Mouse (Mus musculus): ENCODE results near the gene Cyp26b1. TPM values are rescaled to one million over a fixed set of nuclear protein-coding genes. Genes with fewer than 3 reads are reported as not detected.

Gene Cyp26b1
- total and polyA plus RNA-seq, 3 experiments, result not detected

DNA sequence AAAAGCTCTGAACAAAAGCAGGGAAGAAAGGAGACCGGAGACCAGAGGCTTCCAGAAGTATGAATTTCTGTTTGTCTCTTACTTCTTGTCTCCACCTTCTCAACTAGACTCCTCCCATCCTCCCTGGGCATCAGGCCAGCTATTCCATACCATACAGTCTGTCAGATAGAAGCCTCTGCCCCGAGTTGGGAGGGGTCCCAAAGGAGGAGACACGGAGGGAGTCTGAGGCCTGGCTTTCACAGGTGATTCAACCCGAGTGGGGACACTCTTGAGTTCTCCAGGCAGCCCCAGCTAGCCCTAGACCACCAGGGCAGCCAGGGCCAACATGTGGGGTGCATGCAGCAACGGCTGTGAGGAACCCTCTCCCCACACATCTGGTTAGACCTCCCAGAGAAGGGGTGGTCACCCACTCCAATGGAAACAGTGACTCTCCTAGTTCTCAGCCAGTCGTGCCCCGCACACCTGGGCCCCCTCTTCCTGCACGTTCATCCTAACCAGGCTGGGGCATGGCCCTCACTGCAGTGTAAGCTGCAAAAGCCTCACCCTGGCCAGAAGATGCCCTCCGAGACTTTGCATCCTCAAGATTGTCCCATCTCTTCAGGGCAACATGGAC, 11.8 kb downstream of the Cyp26b1 start:
- Histone ChIP-seq H3K9ac (ENCODE audit: insufficient read depth, low read depth) (no peak overlapping the region), H3K4me1 (ENCODE audit: control insufficient read depth in 1 of 2, insufficient read depth in 2 of 2) (peaks cover 0 to 11% of the 10 kb centered on the region in 2 experiments; a peak in 2 of 4 replicates), H3K4me3 (replicated peaks in 1 of 3; ENCODE audit: low read depth in 2 of 3, low read length in 2 of 3, poor library complexity in 1 of 3) (no peak overlapping the region), H3K27ac (ENCODE audit: insufficient read depth, low read depth) (no peak overlapping the region), H3K36me3 (replicated peaks in 1 of 2; ENCODE audit: control insufficient read depth in 1 of 2, insufficient read depth in 1 of 2, low read length in 1 of 2) (no peaks in the 10 kb centered on the region), H3K79me2 (replicated peaks; ENCODE audit: control insufficient read depth, extremely low read depth, insufficient read depth, poor library complexity, severe bottlenecking) (no peaks in the 10 kb centered on the region), H3K9me3 (replicated peaks; ENCODE audit: low read length) (peaks cover 28% of the 10 kb centered on the region), H3K4me2 (ENCODE audit: insufficient read depth, low read depth, poor library complexity, severe bottlenecking) (no peak overlapping the region), H3K27me3 (replicated peaks) (peaks cover 83% of the 10 kb centered on the region)
- TF ChIP-seq TBP (conservative IDR thresholded peaks at IDR 0.05; ENCODE audit: low read depth, low read length) (no peak), MAX (IDR thresholded peaks at IDR 0.05; ENCODE audit: low read length) (no peak), MYC (IDR thresholded peaks at IDR 0.05; ENCODE audit: low read depth, low read length) (no peak), GABPA (IDR thresholded peaks at IDR 0.05; ENCODE audit: insufficient replicate concordance, low read depth, low read length) (no peak), BHLHE40 (IDR thresholded peaks at IDR 0.05; ENCODE audit: low read depth, low read length) (no peak), MAZ (IDR thresholded peaks at IDR 0.05; ENCODE audit: low read depth, low read length) (no peak), CHD1 (IDR thresholded peaks at IDR 0.05; ENCODE audit: low read depth, low read length) (no peak), UBTF (IDR thresholded peaks at IDR 0.05; ENCODE audit: low read depth, low read length) (no peak), POLR2AphosphoS2 (IDR thresholded peaks at IDR 0.05; ENCODE audit: low read depth, low read length) (no peak)
- dilution Hi-C loops (cut with MboI; ENCODE audit: extremely low pct_ligation_motif_present, extremely low pct_unique_long_range_greater_than_20kb, low sequenced_read_pairs), result no loop called here
- in situ Hi-C loops (cut with MboI; ENCODE audit: low pct_ligation_motif_present, low pct_unique_long_range_greater_than_20kb, low sequenced_read_pairs), result loop anchor here (10.0 to 25.0 kb wide), 3 partner anchors 170 to 487 kb away; no protein-coding TSS in a partner anchor
- DNase-seq (ENCODE audit: extremely low read depth), result no peak

DNA sequence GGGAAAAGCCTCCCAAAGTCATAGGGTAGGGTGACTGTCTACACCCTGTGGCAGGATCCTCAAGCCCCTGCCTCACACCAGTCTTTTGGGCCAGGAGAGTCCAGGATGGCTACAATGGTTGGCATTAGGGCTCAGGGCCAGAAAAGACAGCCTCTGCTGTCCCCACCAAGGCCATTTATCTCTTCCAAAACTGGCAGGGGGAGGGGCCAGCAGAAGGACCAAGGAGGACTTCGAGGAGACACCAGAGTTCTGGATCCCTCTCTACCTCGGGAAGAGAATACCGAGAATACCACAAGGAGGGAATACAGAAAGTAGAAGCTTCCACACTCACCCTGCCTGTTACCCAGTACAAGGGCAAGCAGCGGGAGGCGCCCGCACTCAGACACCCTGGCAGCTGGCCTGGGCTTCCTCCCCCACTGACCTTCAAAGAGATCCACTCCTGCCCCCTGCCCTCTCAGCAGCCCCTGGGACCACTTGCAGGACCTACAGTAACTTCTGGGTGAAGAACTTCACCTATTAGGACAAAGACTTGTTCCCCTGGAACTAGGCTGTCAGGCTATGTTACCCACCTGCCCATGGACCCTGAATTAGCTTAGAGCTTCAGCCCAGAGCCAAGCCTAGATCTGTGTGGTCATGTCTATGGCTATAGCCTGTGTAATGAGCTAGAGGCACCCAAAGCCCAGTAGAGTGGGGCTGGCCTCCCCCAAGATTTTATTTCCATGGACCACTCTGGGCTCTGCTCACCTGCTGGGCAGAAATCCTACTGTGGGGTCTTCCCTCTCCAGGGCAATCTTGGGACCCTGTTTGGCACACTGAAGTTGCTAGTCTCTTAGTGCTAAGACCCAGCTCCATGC, 12.5 kb downstream of the Cyp26b1 start:
- Histone ChIP-seq H3K9me3 (replicated peaks; ENCODE audit: low read length) (peaks cover 25% of the 10 kb centered on the region), H3K27ac (ENCODE audit: insufficient read depth, low read depth) (no peak overlapping the region), H3K36me3 (replicated peaks in 1 of 2; ENCODE audit: control insufficient read depth in 1 of 2, insufficient read depth in 1 of 2, low read length in 1 of 2) (no peaks in the 10 kb centered on the region), H3K4me3 (replicated peaks in 1 of 3; ENCODE audit: low read depth in 2 of 3, low read length in 2 of 3, poor library complexity in 1 of 3) (no peak overlapping the region), H3K4me1 (ENCODE audit: control insufficient read depth in 1 of 2, insufficient read depth in 2 of 2) (peaks cover 0 to 11% of the 10 kb centered on the region in 2 experiments; a peak in 2 of 4 replicates), H3K27me3 (replicated peaks) (peaks cover 83% of the 10 kb centered on the region), H3K4me2 (ENCODE audit: insufficient read depth, low read depth, poor library complexity, severe bottlenecking) (no peak overlapping the region), H3K9ac (ENCODE audit: insufficient read depth, low read depth) (no peak overlapping the region), H3K79me2 (replicated peaks; ENCODE audit: control insufficient read depth, extremely low read depth, insufficient read depth, poor library complexity, severe bottlenecking) (no peaks in the 10 kb centered on the region)
- TF ChIP-seq MYC (IDR thresholded peaks at IDR 0.05; ENCODE audit: low read depth, low read length) (no peak), ZKSCAN1 (IDR thresholded peaks at IDR 0.05; ENCODE audit: borderline replicate concordance, low read depth, low read length) (no peak), ZNF384 (IDR thresholded peaks at IDR 0.05; ENCODE audit: low read depth, low read length) (no peak), MAX (IDR thresholded peaks at IDR 0.05; ENCODE audit: low read length) (no peak), MEF2A (IDR thresholded peaks at IDR 0.05; ENCODE audit: borderline replicate concordance, low read depth, low read length) (no peak), POLR2A (IDR thresholded peaks at IDR 0.05; ENCODE audit: low read depth, low read length) (no peak), RCOR1 (conservative IDR thresholded peaks at IDR 0.05; ENCODE audit: low read depth, low read length) (no peak), ZC3H11A (IDR thresholded peaks at IDR 0.05; ENCODE audit: low read depth, low read length) (no peak), RAD21 (IDR thresholded peaks at IDR 0.05; ENCODE audit: low read depth, low read length) (no peak), SIN3A (IDR thresholded peaks at IDR 0.05; ENCODE audit: low read length) (no peak), GABPA (IDR thresholded peaks at IDR 0.05; ENCODE audit: insufficient replicate concordance, low read depth, low read length) (no peak), JUN (IDR thresholded peaks at IDR 0.05; ENCODE audit: insufficient read depth, low read depth, low read length) (no peak), BHLHE40 (IDR thresholded peaks at IDR 0.05; ENCODE audit: low read depth, low read length) (no peak), USF1 (IDR thresholded peaks at IDR 0.05; ENCODE audit: low read depth, low read length) (no peak), CHD2 (IDR thresholded peaks at IDR 0.05; ENCODE audit: low read length) (no peak), HCFC1 (IDR thresholded peaks at IDR 0.05; ENCODE audit: low read depth, low read length) (no peak), IRF4 (IDR thresholded peaks at IDR 0.05; ENCODE audit: low read depth, low read length) (no peak), CHD1 (IDR thresholded peaks at IDR 0.05; ENCODE audit: low read depth, low read length) (no peak)
- DNase-seq (ENCODE audit: extremely low read depth), result no peak
- in situ Hi-C loops (cut with MboI; ENCODE audit: low pct_ligation_motif_present, low pct_unique_long_range_greater_than_20kb, low sequenced_read_pairs), result loop anchor here (10.0 to 25.0 kb wide), 3 partner anchors 169 to 486 kb away; no protein-coding TSS in a partner anchor
- dilution Hi-C loops (cut with MboI; ENCODE audit: extremely low pct_ligation_motif_present, extremely low pct_unique_long_range_greater_than_20kb, low sequenced_read_pairs), result no loop called here
